Mouse (Mus musculus): ENCODE data around the gene Tstd2.

Gene Tstd2

GRCm38 (mm10) chr4:46138287-46139222 lies at the start of gene Tstd2, which contains the start of gene Ncbp1:
Tstd2 (minus strand) TSS chr4:46138694.
Ncbp1 (plus strand) TSS chr4:46138613.
- DNase-seq (ENCODE audit: low spot score in 2 of 2) = peak; percentile 93

GRCm38 (mm10) chr4:46186466-46186865 lies 48.0 kb upstream of the Tstd2 start:
- DNase-seq (ENCODE audit: low spot score in 2 of 2) = no peak

DNA sequence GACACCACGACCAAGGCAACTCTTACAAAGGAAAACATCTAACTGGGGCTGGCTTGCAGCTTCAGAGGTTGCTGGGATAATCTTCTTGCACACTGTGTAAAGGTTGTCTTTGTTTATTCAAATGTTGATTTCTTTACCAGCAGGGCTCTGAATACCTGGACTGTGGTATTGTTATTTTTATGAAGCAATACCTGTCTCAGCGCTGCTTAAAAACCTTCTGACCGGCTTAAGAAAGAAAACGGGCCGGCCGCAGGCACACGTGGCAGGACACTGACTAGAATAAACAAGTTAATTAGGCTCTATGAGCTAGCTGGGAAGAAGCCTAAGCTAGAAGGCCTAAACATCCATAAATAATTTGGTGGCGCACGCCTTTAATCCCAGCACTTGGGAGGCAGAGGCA lies 47.4 kb upstream of the Tstd2 start:
- DNase-seq (ENCODE audit: low spot score in 2 of 2) = no peak

DNA sequence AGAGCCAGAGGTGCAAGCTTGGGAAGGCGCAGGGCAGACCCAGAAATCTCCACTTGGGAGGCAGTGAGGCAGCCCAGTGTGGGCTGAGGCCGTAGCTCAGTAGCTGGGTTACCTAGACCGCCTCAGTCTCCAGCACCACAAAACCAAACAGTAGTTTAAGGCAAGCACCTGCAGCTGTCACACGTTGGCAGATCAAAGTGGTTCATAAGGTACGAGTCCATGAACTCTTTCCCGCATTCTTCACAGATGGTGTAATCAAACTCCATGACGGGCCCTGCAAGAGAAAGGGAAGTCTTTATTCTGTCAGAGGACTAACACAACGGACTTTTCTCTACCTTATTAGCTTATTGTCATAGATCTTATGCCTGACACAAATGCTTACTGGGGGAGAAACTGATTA lies 46.9 kb upstream of the Tstd2 start:
- DNase-seq (ENCODE audit: low spot score in 2 of 2) = no peak

DNA sequence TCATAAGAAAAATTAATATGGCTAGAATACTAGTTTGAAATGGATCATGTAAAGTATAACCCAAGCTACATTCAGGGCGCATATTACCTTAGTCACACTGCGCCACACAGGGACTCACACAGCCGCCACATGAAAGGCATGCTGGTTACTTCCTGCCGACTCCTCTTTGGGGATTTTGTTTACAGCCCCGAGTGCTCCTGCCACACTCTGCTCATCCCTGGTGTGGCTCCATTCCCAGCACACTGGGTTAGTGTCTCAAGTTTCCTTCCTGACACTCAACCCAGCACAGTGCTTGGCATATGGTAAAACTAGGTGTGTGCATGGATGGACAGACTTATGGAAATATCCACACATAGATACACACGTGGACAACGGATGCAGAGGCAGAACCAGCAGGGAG lies 43.7 kb upstream of the Tstd2 start:
- DNase-seq (ENCODE audit: low spot score in 2 of 2) = no peak

- no peak for DNase-seq (ENCODE audit: low spot score in 2 of 2)
Measured at GRCm38 (mm10) chr4:46181168-46181567, 42.7 kb upstream of the Tstd2 start.

DNA sequence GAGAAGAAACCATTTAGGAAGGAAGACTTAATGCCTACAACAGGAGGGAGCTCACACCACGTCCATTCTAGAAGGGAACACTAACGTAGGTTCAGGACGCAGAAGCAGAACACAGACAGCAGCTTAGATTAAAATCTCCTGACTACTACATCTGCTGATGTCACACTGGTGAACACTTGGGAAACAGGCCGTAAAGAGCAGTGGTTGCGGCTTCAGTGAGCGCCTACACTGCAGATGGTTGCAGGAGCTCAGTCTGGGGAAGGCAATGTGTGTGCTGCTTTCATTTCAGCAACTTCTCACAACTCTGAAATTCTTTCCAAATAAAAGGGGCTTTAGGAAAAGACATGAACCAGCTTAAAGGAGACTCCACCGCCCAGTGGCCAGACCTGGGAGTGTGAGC lies 39.0 kb upstream of the Tstd2 start:
- DNase-seq (ENCODE audit: low spot score in 2 of 2) = no peak

GRCm38 (mm10) chr4:46177018-46177417 lies 38.5 kb upstream of the Tstd2 start:
- no peak for DNase-seq (ENCODE audit: low spot score in 2 of 2)

GRCm38 (mm10) chr4:46176313-46176712 lies 37.8 kb upstream of the Tstd2 start:
- no peak for DNase-seq (ENCODE audit: low spot score in 2 of 2)

- DNase-seq (ENCODE audit: low spot score in 2 of 2) = no peak
Measured at GRCm38 (mm10) chr4:46171761-46172160, 33.3 kb upstream of the Tstd2 start.

- no peak for DNase-seq (ENCODE audit: low spot score in 2 of 2)
Measured at GRCm38 (mm10) chr4:46165831-46166230, 27.3 kb upstream of the Tstd2 start.

DNA sequence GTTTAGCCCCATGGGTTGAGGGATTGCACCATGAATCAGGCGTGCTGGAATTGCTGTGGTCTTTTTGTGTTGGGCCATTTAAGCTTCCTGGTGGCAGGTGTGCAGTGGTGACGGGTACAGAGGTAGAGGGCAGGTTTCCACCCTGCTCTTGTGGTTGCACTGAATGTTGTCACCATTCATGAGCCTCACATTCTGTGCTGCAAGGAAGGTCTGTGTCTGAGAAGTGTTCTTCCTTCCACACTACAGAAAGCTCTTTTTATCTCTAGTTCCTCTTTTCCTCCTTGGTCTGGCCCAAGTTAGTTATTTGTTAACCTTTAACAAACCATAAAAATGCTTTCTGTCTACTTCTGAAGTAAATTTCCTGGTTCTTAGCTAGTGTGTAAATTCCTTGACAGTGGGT lies 25.5 kb upstream of the Tstd2 start:
- DNase-seq (ENCODE audit: low spot score in 2 of 2) = no peak

DNA sequence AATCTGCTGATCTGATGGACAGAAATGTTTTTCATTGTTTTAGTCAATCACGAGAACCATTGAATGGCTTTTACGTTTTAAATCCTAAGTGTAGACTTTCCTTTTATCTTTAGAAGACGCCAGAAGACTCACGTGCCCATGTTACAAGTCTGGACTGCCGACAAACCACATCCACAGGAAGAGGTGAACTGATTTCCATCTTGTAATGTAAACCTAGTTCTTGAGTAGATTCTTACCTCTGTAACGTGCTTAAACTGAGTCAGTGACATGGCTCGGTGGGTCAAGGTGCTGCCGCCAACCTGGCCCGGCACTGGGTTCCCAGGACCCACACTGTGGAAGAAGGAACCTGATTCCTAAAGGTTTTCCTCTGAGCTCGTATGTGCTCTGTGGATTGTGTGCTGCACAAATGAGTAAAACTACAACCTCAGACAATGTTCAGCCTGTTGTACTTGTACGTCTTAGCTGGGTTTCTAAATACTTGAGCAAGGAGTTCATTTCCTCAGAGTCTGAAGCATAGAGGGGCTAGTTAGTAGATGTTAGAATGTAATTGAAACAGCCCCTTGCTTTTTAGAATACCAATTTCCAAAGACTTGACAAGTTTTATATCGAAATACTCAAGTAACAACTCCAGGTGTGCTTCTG lies 13.5 kb upstream of the Tstd2 start:
- DNase-seq (ENCODE audit: low spot score in 2 of 2) = no peak

GRCm38 (mm10) chr4:46146881-46147280 lies 8.4 kb upstream of the Tstd2 start:
- DNase-seq (ENCODE audit: low spot score in 2 of 2) = no peak

DNA sequence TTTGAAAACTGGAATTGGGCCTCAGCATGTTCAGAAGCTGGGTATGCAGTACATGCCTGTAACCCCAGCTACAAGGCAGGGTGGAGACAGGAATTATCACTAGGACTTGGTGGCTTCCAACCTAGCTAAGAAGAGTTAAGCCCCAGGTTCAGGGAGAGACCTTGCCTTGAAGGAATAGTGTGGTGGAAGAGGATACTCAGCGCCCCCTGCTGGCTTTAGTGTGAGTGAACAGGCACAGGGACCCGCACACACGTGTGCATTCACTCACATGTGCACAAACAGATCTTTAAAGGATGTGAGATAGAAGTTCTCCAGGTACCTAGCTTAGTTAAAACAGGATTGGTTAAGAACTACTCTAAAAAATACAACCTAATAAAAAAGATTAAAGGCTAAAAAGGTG lies 5.8 kb upstream of the Tstd2 start:
- DNase-seq (ENCODE audit: low spot score in 2 of 2) = no peak

- no peak for DNase-seq (ENCODE audit: low spot score in 2 of 2)
Measured at GRCm38 (mm10) chr4:46137629-46138286, 736 bp downstream of the Tstd2 start.

DNA sequence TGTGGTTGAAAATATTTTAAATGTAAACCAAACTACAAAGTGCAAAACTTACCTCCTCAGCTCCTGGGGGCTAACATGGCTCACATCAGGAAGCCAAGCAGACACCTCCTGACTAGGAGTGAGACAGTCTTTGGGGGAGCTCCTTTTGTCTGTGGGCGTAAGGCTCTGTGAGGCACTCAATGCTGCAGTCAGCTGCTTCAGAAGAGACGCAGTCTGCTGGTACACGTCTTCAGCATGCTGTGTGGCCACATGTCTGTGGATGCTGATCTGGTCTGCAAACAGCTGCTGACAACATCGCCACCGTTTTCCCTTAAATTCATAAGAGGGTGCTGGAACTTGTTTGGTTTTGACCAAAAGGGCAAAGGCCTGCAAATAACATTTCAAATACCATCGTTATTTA lies 6.7 kb downstream of the Tstd2 start:
- DNase-seq (ENCODE audit: low spot score in 2 of 2) = no peak

DNA sequence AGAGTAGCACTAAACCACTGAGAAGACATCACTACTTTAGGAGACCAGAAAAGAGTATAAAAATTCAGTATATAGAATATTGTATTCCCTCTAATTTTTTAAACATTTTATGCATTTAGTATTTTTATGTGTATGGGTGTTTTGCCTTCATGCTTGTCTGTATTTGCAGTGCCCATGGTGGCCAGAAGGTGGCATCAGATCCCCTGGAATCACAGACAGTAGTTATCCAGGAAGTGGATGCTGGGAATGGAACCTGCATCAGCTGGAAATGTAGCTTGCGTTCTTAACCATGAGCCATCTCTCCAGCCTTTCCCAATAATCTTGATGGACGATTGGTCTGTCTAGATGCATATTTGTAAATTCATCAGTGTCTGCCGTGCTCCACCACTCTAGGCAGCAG lies 8.3 kb downstream of the Tstd2 start:
- peak in 1 of 2 experiments; percentile 36 for DNase-seq (ENCODE audit: low spot score in 2 of 2)

DNA sequence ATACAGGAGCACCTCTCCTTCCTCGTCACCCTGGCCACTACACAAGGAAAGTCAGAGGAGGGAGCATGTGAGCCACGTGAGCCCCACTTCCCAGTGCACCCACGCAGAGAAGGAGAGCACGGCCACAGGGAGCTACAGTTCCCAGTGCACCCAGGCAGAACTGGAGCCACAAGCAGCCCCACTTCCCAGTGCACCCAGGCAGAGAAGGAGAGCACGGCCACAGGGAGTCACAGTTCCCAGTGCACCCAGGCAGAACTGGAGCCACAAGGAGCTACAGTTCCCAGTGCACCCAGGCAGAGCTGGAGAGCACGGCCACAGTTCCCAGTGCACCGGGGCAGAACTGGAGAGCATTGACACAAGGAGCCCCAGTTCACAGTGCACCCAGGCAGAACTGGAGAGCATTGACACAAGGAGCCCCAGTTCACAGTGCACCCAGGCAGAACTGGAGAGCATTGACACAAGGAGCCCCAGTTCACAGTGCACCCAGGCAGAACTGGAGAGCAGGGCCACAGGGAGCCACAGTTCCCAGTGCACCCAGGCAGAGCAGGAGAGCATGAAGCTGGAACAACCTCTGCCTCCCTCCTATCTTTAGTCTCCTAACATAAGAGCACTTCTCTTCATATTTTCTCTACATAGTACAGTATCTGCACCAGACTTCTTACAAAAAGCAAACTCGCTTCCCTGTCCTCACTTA lies 9.0 kb downstream of the Tstd2 start:
- DNase-seq (ENCODE audit: low spot score in 2 of 2) = no peak

DNA sequence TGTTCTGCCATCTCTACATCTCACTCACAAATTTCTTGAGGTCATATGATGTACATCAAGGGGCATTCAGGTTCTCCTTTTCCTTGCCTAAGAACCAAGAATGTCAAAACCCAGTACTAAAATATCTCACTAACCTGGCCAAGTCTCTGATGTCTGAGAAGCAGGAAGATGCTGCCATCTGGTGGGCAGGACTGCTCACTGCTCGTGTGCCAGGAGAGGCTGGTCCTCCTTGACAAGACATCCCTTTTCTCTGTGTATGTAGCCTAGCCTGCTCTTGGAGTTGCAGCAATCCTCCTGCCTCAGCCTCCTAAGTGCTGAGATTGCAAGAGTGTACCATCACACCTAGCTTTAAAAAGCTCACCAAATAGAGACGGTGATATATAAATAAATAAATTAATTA lies 12.0 kb downstream of the Tstd2 start:
- DNase-seq (ENCODE audit: low spot score in 2 of 2) = peak; percentile 75 to 86

- DNase-seq (ENCODE audit: low spot score in 2 of 2) = no peak
Measured at GRCm38 (mm10) chr4:46123358-46123757, 15.1 kb downstream of the Tstd2 start.

- DNase-seq (ENCODE audit: low spot score in 2 of 2) = no peak
Measured at GRCm38 (mm10) chr4:46120767-46121166, 17.7 kb downstream of the Tstd2 start.

All from frontal cortex, postnatal 36 days (tissue).